Mouse (Mus musculus) liver (tissue): ENCODE measurements around the gene Gstt3.

Source experiments
- DNase-seq: peaks from one replicate; pipeline ENCODE4 v3.0.0-alpha.2; 2020; ENCODE audit warnings: mixed read lengths

The Gstt3 gene

GRCm38 (mm10) chr10:75780769-75781578 is at the start of gene Gstt3, which contains the start of gene Gm20441:
TSS of gene Gstt3 (minus strand) at chr10:75781414.
TSS of gene Gm20441 (minus strand) at chr10:75780954.
- peak; percentile 35 for DNase-seq

DNA sequence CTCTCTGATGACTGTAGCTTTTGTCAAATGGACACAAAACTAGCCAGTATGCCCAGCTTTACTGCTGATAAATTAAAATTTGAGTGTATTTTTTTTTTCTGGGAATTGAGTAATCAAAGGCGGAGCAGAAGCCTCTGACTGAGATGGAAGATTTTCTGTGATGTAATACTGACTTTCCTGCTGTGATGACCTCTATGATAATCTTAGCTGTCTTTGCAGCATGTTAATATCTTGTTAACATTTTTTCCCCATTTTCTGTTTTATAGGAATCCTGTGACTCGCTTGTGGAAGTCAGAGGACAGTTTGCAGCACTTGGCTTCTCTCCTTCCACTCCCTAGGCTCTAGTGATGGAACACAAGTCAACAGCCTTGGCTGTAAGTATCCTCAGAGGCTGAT is 49.1 kb upstream of the Gstt3 start:
- DNase-seq = no peak

DNA sequence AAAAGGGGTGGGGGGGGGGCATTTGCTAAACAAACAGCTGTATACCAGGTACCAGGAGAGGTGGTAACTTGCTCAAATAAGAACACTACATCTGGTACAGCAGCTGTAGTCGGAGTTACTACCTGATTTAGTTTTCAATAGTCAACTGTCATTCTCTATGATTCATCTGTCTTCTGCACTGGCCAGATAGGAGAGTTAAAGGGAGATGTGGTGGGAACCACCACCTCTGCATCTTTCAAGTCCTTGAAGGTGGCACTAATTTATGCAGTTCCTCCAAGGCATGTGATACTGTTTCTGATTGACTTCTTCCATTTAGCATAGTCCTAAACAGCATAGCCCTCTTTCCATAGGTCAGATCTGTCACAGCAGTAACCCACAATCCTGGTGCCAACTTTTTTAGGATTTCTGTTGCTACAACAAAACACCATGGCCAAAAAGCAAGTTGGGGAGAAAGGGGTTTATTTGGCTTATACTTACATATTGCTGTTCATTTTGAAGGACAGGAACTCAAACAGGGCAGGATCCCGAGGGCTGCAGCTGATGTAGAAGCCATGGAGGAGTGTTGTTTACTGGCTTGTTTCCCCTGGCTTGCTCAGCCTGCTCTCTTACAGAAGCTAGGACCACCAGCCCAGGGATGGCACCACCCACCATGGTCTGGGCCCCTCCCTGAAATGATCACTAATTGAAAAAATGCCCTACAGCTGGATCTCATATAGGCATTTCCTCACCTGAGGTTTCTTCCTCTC is 48.5 kb upstream of the Gstt3 start:
- DNase-seq = no peak

DNA sequence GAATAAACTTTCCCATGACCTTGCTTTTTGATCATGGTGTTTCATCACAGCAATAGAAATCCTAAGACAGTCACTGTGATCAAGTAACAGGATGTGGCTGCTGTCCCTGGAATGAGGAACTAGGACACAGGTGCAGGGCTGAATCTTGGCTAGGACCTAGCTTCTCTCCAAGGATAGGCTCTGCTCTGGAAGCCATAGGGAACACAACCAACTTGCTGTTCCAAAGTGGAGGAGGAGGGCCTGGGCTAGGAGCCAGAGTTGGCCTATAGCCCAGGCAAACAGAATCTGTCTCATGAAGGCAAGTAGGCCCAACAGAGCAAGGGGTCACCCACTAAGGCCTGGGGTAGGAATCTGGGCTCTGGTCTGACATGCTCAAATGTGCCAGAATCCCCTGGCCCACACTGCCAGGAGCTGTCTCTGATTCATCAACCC is 47.3 kb upstream of the Gstt3 start:
- DNase-seq = no peak

DNA sequence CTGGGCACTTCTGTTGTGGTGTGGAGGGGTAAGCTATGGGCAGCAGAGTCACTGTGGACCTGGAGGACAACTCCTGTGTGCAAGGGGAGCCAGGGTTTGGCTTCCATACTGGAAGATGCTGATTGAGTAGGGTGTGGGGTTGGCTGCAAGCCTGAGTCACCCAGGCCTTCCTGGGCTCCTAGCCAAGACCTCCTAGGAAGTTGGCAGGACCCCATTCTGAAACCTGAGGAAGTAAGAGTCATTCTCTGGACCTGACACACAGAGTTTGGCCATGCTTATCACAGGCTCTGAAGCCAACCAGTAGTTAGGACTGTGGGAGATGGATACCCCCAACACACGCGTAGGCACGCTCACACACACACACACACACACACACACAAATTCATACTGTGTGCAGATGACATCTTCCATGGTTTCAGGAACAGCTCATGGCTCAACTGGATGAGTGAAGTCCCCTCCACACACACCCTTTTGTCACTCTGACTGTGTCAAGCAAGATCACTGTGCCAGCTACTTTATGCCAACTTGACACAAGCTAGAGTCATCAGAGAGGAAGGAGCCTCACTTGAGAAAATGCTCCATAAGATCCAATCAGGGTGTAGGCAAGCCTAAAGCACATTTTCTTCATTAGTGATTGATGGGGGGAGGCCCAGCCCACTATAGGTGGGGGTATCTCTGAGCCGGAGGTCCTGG is 46.6 kb upstream of the Gstt3 start:
- DNase-seq = no peak

DNA sequence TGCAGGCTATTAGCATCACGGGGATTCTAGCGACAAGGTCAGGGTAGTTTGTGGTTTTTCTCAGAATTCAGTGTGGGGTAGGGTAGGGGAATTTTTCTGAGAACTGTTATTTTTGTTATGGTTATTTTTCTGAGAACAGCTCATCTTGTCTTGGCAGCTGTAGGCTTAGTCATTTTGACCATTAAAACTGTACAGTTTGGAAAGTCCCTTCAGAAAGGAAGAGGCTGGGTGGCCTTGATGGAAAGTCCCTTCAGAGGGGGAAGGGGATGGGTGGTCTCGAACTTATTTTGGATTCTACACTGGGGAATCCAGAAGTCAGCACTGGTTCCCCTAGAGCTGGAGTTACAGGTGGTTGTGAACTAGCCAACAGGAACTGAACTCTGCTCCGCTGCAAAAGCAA is 43.3 kb upstream of the Gstt3 start:
- DNase-seq = no peak

DNA sequence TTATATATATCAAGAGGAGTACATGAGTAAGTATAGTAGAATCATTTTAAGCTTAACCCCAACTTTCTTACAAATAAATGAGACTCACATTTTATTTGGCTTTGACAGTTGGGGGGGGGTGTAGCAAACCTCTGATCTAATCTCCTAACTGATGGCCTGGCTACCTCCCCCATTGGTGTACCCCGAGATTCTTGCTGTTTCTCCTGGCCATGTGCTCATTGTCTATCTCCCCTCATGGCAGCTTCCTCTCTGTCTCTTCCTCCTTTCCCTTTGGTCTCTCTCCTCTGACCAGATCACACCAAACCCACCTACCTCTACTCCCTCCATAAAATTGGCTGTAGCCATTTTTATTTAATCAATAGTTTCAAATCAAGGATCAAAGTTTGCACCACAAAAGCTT is 42.6 kb upstream of the Gstt3 start:
- DNase-seq = no peak

GRCm38 (mm10) chr10:75822443-75822842 is 41.2 kb upstream of the Gstt3 start, which contains the start of gene Gstt4:
TSS of gene Gstt4 (minus strand) at chr10:75822543.
- no peak for DNase-seq

DNA sequence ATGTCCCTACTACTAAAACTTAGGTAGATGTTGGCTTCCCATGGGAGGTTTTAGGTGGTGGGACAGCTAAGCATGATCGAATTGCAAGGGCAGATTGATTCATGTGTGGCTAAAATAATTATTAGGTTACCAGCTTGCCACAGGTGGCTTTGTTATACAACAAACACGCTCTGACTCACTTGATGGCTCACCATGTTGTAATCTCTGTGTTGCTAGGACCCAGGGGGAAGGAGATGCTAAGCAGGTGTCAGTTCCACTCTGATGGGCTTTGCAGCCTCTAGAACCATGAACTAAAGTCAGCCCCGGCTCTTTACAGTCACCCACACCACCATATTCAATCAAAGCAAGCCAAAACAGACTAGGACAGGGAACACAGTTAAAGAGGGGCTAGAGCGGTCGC is 38.7 kb upstream of the Gstt3 start:
- no peak for DNase-seq

GRCm38 (mm10) chr10:75818641-75819040 is 37.4 kb upstream of the Gstt3 start:
- no peak for DNase-seq

DNA sequence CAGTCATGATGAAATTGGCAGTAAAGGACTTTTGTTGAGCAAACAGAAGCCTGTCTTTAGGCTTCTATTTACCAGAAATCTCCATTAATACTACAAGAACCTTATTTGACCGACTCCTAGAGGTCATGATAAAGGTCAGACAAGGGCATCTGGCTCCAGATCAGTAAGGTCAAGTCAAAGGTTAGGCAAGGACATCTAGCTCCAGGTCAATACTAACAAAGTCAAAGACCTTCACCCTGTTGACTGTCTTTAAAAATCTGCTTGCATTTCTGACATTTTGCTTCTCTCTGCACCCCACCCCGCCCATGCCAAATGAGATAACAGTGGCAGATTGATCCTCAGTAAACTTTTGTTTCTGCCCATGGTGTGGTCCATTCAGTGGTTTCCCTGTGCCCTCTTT is 23.0 kb upstream of the Gstt3 start:
- DNase-seq = no peak

GRCm38 (mm10) chr10:75798176-75798696 is 17.0 kb upstream of the Gstt3 start, which contains the start of gene Gstt1:
TSS of gene Gstt1 (minus strand) at chr10:75798584.
- DNase-seq = peak; percentile 83

- peak; percentile 30 for DNase-seq
Measured at GRCm38 (mm10) chr10:75797619-75798175, 16.5 kb upstream of the Gstt3 start.

DNA sequence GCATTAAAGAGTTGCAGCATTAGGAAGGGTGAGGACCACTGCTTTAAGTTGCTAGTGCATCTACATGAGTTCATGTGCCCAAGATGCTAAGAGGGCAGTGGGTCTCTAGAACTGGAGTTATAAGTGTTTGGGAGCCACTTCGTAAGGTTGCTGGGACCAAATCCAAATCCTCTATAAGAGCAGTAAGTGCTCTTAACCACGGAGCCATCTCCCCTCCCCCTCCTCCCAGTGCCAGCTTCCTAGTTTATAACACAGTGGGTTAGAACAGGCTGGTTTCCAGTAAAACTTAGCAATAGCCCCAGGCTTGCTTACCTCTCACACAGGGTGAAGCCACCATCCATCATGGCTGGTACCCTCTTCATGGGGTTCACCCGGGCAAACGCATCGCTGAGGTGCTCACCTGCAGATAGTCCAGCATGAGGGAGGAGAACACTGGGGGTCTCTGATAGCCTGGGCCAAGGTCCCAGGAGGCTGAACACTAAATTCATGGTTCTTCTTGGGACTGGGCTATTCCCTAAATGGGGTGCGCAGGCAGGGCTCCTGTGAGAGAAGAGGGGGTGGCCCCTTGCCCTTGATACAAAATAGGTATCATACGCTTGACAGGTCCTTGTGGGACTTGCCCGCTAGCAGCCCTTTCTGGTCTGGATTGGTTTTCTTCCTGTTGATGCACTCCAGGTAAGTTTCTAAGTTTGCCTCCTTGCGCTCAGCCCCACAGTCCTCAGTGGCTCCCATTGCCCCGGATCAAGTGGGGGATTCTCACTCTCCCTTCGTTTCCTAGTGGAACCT is 15.7 kb upstream of the Gstt3 start:
- no peak for DNase-seq

- DNase-seq = no peak
Measured at GRCm38 (mm10) chr10:75794880-75795279, 13.7 kb upstream of the Gstt3 start.

DNA sequence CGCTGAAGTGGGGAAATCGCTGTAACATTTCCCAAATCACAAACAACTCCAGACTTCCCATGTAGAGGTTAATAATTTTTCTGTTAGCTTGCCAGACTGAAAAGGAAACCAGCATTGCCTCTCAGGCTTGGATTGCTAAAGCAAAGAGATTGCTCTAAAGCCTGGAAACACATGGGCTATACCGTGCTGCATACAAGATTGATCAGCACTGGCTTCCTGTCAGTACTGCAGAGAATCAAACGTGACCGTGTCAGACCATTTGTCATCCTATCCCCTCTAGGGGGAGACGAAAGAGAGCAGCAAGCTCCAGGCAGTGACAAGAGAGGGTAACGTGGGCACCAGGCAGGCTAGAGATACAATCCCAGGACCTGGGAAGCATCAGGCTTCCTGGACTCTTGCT is 9.6 kb upstream of the Gstt3 start:
- no peak for DNase-seq

DNA sequence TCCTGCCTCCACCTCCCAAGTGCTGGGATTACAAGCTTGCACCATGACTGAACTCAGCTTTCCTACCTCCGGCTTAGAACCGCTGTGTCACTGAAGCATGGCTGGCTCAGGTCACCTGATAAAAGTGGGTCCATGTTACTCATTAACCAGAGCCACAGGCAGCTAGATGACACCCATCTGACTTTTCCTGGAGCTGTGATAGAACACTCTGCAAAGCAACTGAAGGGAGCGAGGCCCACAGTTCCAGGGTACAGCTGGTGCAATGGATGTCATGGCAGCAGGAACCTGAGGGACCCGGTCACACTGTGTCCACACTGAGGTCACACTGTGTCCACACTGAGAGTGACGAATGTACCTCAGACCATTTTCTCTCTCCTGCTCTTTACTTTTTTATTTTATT is 8.6 kb upstream of the Gstt3 start:
- peak; percentile 49 for DNase-seq

GRCm38 (mm10) chr10:75789081-75789735 is 8.0 kb upstream of the Gstt3 start:
- DNase-seq = no peak

GRCm38 (mm10) chr10:75788277-75788676 is 7.1 kb upstream of the Gstt3 start:
- no peak for DNase-seq

DNA sequence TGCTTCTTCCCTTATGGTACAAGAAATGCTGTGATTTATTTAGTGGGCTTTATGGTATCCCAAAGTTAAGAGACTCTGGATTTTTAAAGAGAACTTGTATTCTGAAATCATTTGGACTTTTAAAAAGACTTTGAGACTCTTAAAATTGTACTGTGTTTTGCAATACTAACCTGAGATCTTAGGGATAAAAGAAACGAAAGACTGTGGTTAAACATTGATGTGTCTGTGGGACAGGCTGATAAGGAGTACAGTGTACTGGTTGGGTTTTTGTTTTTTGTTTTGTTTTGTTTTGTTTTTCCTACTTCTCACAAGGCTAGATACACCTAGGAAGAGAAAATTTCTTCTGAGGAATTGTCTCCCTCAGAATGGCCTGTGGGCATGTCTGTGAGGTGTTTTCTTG is 4.2 kb upstream of the Gstt3 start:
- no peak for DNase-seq
